Mouse (Mus musculus): ENCODE measurements around the gene Mapk13.

- no peak for TF ChIP-seq EP300 (IDR thresholded peaks at IDR 0.05; ENCODE audit: low read depth in 1 of 2, low read length in 2 of 2)
- no peak for TF ChIP-seq CTCF (IDR thresholded peaks at IDR 0.05 in 2 of 3, conservative IDR thresholded peaks at IDR 0.05 in 1 of 3; ENCODE audit: control insufficient read depth in 1 of 3, insufficient read depth in 1 of 3, low read depth in 2 of 3, low read length in 3 of 3, poor library complexity in 1 of 3, severe bottlenecking in 1 of 3)
- no peak for TF ChIP-seq USF1 (IDR thresholded peaks at IDR 0.05; ENCODE audit: low read depth, low read length)
Observed at GRCm38 (mm10) chr17:28735317-28736105, 33.6 kb upstream of the Mapk13 start.

All from MEL (cell line).